Mouse (Mus musculus): ENCODE measurements around the gene Srrm2. TPM values are rescaled to one million over a fixed set of nuclear protein-coding genes. Genes with fewer than 3 reads are reported as not detected.

Gene Srrm2
- polyA plus RNA-seq, 1 experiment, result 284 TPM

- peak; percentile 97 for DNase-seq (ENCODE audit: low read depth, low spot score)
- WGBS, result under 1% methylated on average over 60 of the region's 60 CpGs
Measured at GRCm38 (mm10) chr17:23802746-23803365, 12.5 kb downstream of the Srrm2 start.

DNA sequence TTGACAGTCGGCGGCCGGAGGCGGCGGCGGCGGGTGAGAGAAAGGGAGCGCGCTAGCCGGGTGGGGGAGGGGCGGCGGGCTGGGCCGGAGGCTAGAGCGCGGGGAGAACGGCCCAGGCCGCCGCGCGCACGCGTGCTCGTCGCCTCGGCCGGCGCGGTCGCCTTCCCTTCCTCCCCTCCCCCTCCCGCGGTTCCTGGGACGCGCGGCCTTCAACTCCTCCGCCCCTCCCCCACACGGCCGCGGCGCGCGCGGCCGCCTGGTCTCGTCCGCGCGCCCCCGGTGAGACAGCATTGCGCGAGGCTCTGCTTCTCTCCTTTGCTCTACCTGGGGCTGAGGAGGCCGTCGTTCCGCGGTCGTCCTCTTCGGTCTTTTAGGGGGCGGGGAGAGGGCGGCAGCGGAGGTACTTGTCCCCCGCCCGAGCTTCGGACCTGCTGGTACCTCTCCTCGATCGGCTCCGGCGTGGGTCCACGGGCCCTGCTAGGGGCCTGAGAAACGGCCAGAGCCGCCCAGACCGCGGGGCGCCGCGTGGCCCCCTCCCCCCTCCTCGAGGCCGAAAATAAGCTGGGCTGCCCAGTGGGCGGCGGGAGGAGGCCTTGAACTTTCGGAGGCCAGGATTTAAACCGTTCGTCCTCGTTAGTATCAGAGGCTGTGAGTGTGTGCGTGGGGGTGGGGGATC, 13.2 kb downstream of the Srrm2 start:
- DNase-seq (ENCODE audit: low read depth, low spot score), result no peak
- WGBS, result under 1% methylated on average over 75 of the region's 83 CpGs

GRCm38 (mm10) chr17:23804426-23805085, 14.2 kb downstream of the Srrm2 start:
- 0% methylated on average over 8 of the region's 8 CpGs for WGBS
- DNase-seq (ENCODE audit: low read depth, low spot score), result no peak

DNA sequence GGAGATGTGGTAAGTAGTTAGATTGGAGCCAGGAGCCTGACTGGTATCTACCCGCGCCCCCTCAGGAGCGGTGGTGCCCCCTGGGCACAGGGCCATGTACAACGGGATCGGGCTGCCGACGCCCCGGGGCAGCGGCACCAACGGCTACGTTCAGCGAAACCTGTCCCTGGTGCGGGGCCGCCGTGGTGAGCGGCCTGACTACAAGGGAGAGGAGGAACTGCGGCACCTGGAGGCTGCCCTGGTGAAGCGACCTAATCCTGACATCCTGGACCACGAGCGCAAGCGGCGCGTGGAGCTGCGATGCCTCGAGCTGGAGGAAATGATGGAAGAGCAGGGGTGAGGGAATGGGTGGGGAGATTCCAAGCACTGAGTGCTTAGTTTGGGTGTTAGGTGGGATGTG, 16.5 kb downstream of the Srrm2 start:
- 30% methylated on average over 25 of the region's 25 CpGs for WGBS

GRCm38 (mm10) chr17:23807918-23808317, 17.6 kb downstream of the Srrm2 start:
- no peak for DNase-seq (ENCODE audit: low read depth, low spot score)
- 82% methylated on average over 3 of the region's 3 CpGs for WGBS

More for the DNA sequence above, 16.5 kb downstream of the Srrm2 start:
- no peak for DNase-seq (ENCODE audit: low read depth, low spot score)

GRCm38 (mm10) chr17:23815641-23816040, 25.3 kb downstream of the Srrm2 start:
- WGBS, result 98% methylated on average over 16 of the region's 16 CpGs
- DNase-seq (ENCODE audit: low read depth, low spot score), result no peak

DNA sequence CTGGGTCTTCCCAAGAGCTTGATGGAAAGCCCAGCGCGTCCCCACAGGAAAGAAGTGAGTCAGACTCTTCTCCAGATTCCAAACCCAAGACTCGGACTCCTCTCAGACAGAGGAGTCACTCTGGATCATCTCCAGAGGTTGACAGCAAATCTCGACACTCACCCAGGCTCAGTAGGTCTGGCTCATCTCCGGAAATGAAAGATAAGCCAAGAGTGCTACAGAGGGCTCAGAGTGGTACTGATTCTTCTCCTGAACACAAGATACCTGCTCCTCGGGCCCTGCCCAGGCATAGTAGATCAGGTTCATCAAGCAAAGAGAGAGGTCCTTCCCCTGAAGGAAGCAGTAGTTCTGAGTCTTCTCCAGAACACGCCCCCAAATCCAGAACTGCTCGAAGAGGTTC, 28.2 kb downstream of the Srrm2 start:
- no peak for DNase-seq (ENCODE audit: low read depth, low spot score)
- WGBS, result 97% methylated on average over 8 of the region's 8 CpGs

DNA sequence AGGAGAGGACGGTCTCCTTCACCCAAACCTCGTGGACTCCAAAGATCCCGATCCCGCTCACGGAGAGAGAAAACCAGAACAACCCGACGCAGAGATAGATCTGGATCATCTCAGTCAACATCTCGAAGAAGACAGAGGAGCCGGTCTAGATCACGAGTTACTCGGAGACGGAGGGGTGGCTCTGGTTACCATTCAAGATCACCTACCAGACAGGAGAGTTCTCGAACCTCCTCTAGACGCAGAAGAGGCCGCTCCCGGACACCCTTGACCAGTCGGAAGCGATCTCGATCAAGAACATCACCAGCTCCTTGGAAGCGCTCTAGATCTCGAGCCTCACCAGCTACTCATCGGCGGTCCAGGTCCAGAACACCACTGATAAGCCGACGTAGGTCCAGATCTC, 28.9 kb downstream of the Srrm2 start:
- 98% methylated on average over 25 of the region's 25 CpGs for WGBS

DNA sequence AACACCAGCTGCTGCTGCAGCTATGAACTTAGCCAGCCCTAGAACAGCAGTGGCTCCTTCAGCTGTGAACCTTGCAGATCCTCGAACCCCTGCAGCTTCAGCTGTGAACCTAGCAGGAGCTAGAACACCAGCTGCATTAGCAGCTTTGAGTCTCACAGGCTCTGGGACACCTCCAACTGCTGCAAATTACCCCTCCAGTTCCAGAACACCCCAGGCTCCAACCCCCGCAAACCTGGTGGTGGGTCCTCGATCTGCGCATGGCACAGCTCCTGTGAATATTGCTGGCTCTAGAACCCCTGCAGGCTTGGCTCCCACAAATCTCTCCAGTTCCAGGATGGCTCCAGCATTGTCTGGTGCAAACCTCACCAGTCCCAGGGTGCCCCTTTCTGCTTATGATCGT, 30.4 kb downstream of the Srrm2 start:
- 97% methylated on average over 5 of the region's 5 CpGs for WGBS

More for the DNA sequence above, 28.9 kb downstream of the Srrm2 start:
- DNase-seq (ENCODE audit: low read depth, low spot score), result no peak

GRCm38 (mm10) chr17:23822094-23822493, 31.8 kb downstream of the Srrm2 start:
- WGBS, result 67% methylated on average over 6 of the region's 6 CpGs
- DNase-seq (ENCODE audit: low read depth, low spot score), result no peak

More for the DNA sequence above, 30.4 kb downstream of the Srrm2 start:
- DNase-seq (ENCODE audit: low read depth, low spot score), result no peak

DNA sequence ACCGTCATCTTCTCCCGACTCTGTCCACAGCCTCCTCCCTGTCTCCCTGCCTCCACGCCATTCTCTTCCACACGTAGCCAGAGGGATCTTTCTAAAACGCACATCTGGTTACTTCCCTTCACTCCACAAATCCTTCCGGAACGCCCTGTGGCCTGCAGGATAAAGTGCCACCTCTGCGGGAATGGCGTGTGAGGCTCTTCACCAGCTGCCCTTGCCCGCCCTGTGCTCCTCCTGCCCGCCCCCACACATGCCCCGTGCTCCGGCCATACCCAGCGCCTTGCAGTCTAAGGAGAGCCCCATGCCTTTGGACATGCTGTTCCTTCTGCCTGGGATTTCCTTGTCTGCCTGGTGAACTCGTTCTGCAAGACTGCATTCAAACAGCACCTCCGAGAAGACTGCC, 32.7 kb downstream of the Srrm2 start:
- 79% methylated on average over 16 of the region's 16 CpGs for WGBS
- DNase-seq (ENCODE audit: low read depth, low spot score), result no peak

GRCm38 (mm10) chr17:23823614-23824013, 33.3 kb downstream of the Srrm2 start:
- WGBS, result 87% methylated on average over 12 of the region's 12 CpGs

GRCm38 (mm10) chr17:23825591-23825990, 35.3 kb downstream of the Srrm2 start:
- WGBS, result 76% methylated on average over 4 of the region's 4 CpGs
- no peak for DNase-seq (ENCODE audit: low read depth, low spot score)

More at GRCm38 (mm10) chr17:23823614-23824013, 33.3 kb downstream of the Srrm2 start:
- no peak for DNase-seq (ENCODE audit: low read depth, low spot score)

DNA sequence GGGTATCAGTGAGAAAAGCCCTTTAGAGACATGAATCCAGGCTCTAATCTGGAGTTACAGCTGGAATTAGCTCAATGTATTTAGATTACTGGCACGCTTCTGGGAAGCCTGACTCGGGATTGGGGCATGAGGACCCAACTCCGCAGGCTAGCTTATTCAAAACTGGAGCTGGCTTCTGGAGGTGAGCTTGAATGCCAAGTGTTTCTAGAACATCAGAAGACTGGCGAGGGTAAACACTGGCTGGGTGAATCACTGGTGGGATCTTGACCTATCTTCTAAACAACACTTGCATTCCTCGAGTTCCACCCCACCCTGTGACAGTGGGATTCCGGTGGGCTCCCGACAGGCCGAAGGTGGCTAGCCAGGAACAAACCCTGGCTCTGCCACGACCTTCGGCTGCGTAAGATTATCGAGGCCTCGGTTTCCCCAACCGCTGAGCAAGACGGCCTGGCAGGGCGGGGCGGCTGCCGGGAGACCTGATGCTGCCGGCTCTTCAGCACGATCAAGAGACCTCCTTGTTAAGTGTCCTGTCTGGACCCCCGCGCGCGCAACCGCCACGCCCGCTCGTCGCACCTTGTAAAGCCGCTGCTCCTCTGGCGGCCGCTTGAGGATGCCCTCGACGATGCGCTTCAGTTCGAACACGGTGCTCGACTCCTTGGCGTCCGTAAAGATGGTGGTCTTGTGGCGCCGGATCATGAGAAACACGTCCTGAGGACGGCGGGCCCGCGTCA, 38.1 kb downstream of the Srrm2 start:
- no peak for DNase-seq (ENCODE audit: low read depth, low spot score)
- WGBS, result 1% methylated on average over 43 of the region's 47 CpGs

DNA sequence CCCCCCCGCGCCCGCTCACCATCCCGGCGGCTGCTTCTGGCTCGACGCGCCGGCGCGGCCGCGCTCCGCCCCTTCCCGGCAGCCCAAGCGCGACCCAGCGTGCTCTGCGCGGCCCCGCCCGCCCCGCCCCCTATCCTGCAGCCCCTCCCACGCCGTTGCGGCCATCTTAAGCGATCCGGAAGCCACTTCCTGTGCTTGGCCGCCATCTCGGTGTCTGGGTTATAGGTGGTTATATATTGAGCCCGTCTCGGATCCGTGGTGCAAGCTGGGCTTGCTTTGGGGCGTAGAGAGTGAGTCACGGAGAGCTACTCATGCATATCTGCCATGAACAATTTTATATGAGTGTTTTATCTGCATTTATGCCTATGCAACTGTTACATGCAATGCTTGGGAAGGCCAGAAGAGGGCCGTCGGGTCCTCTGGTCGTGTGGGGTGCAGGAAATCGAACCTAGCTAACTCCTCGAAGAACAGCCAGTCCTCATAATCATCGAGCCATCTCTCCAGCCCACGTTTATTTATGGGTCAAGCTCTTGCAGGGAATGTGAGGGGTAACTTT, 38.8 kb downstream of the Srrm2 start, which contains the start of gene Elob:
Gene Elob, minus strand, starts transcription at position 73 of the 556 bp plus-strand sequence.
- under 1% methylated on average over 31 of the region's 42 CpGs for WGBS
- DNase-seq (ENCODE audit: low read depth, low spot score), result no peak

- 100% methylated on average over 1 of the region's 1 CpGs for WGBS
- no peak for DNase-seq (ENCODE audit: low read depth, low spot score)
Measured at GRCm38 (mm10) chr17:23831201-23831600, 40.9 kb downstream of the Srrm2 start.

DNA sequence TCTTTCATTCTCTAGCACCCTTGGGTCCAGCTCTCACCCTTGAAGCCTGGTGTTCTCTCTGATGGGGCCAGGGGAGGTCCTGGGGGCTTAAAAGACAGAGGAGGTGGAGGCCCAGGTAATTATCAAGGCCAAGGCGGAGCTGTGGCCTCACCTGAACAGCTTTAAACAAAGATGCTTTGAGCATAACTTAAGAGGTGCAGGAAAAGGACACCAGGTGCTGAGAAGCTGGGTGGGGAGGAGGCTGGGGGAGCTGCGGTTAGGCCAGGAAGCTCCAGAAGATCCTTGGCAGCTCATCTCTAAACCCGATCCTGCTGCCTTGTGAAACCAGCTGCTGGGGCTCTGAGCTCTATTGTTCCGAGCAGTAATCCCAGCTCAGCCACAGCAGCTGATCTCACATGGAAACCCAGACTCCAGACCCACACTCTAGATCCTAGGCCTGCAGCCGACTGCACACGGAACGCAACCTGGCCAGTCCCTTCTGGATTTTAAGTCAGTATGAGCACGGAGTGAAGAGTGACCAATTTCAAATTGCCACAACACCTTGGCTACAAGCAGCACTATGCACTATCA, 45.8 kb downstream of the Srrm2 start, which contains the start of gene Prss33:
Gene Prss33, minus strand, starts transcription at position 51 of the 570 bp plus-strand sequence.
- WGBS, result 71% methylated on average over 8 of the region's 8 CpGs
- no peak for DNase-seq (ENCODE audit: low read depth, low spot score)

DNA sequence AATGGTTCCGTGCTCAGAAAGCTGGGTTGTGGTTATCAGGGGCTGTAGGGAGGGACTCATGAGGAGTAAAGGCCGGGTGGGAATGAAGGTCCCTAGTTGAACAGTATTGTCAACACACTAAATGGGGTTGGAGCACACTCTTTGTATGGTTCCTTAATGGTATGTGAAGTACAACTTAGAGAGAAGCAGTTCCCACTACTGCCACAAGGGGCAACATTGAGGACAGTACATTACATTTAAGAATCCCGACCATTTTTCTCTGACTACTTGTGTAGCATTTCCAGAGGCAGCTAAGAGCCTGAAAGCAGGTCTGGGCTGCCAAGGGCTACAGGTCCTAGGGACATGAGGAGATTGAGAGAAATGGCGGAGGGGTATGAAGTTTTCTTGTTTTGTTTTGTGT, 50.8 kb downstream of the Srrm2 start:
- DNase-seq (ENCODE audit: low read depth, low spot score), result no peak
- whole genome bisulfite sequencing, result 36% methylated on average over 4 of the region's 4 CpGs

DNA sequence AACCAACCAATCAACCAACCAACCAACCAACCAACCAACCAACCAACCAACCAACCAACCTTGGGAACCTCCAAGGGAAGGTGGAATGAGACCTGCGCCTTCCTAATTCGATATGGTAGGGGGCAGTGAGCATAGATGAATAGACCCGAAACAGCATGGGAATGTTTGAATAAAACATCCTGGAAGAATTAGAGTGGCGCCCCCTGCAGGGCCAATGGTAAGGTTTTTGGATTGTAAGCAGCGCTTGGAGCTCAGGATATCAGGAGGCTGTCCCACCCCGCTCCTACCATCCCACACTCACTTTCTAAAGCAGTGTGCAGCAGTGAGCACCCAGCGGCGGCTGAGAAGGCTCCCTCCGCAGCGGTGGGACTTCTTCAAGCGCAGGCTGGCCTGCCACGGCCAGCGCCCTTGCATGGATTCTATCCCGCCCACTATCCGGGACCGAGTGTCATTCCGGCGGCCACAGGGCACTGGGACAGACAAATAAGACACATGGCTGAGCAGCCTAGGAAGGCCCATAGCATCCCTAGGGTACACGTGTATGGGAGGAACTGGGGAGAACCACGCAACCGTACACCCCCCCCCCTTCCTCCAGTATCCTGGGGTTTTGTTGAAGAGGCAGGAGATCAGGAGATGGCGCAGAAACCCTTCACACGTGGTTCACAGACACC, 52.9 kb downstream of the Srrm2 start:
- WGBS, result 76% methylated on average over 23 of the region's 23 CpGs
- DNase-seq (ENCODE audit: low read depth, low spot score), result no peak

Measured in large intestine, adult 2 months (tissue).